Mouse (Mus musculus) midbrain, embryonic 14.5 days (tissue): ENCODE data around the gene Zfp280b. TPM values are rescaled to one million over a fixed set of nuclear protein-coding genes. Genes with fewer than 3 reads are reported as not detected.

ENCODE experiments used
- ATAC-seq: fragments of 200-750 bp; cut with Nextera tagmentation; 2 replicates; pipeline ENCODE4 v1.8.0; 2017; ENCODE audit warnings: moderate number of reproducible peaks, moderate library complexity; ENCODE audit not compliant: low FRiP score, low TSS enrichment
- DNase-seq: peaks from one replicate; pipeline ENCODE4 v3.0.0-alpha.2; 2015
- H3K27ac ChIP-seq: fragments of 300-500 bp; sonication (generic); replicated peaks from 2 replicates; pipeline ENCODE4 v1.5.1; 2014; ENCODE audit warnings: mild to moderate bottlenecking, low read depth, low read length, moderate library complexity
- H3K27me3 ChIP-seq: fragments of 300-500 bp; sonication (generic); 2 replicates; pipeline ENCODE4 v1.6.1; 2014; ENCODE audit warnings: low read length, control low read depth, mixed read lengths; ENCODE audit not compliant: control insufficient read depth, insufficient read depth
- H3K36me3 ChIP-seq: fragments of 300-500 bp; sonication (generic); 2 replicates; pipeline ENCODE4 v1.6.1; 2014; ENCODE audit warnings: low read length, control low read depth; ENCODE audit not compliant: control insufficient read depth, insufficient read depth
- H3K4me1 ChIP-seq: fragments of 300-500 bp; sonication (generic); 2 replicates; pipeline ENCODE4 v1.6.1; 2014; ENCODE audit warnings: mild to moderate bottlenecking, antibody characterized with exemption, low read length, control low read depth; ENCODE audit not compliant: control insufficient read depth, insufficient read depth
- H3K4me2 ChIP-seq: fragments of 300-500 bp; sonication (generic); 2 replicates; pipeline ENCODE4 v1.6.1; 2014; ENCODE audit warnings: mild to moderate bottlenecking, low read length, moderate library complexity
- H3K4me3 ChIP-seq: fragments of 300-500 bp; sonication (generic); replicated peaks from 2 replicates; pipeline ENCODE4 v1.5.1; 2014; ENCODE audit warnings: low read depth, low read length
- H3K9ac ChIP-seq: fragments of 300-500 bp; sonication (generic); replicated peaks from 2 replicates; pipeline ENCODE4 v1.6.1; 2014; ENCODE audit warnings: mild to moderate bottlenecking, low read length, moderate library complexity
- H3K9me3 ChIP-seq: fragments of 300-500 bp; sonication (generic); 2 replicates; pipeline ENCODE4 v1.6.1; 2016; ENCODE audit warnings: low read length, control low read depth, mixed read lengths; ENCODE audit not compliant: control insufficient read depth
- WGBS: fragments of 180-500 bp; shearing (Covaris S2); extraction: QIAGEN DNeasy Blood & Tissue Kit; methylation state at CpG from one replicate; pipeline ENCODE4 v1.1.7; 2014; 5-methylcytosine and 5-hydroxymethylcytosine counted together
- polyA plus RNA-seq: library from polyadenylated mRNA; unstranded; fragments of >200 nt; fragmentation: Nextera tagmentation; extraction: Ambion mirVana; gene quantifications from 2 replicates; pipeline ENCODE4 v1.2.1, GENCODE M21; 2014

Zfp280b gene
- polyA plus RNA-seq, 1 experiment from 2014 or later: 14.6 TPM

- WGBS: 69% methylated on average over 12 of the region's 12 CpGs
Observed at GRCm38 (mm10) chr10:76027127-76028015, 5.1 kb upstream of the Zfp280b start.

GRCm38 (mm10) chr10:76028016-76028366 is 4.5 kb upstream of the Zfp280b start:
- 12% methylated on average over 4 of the region's 4 CpGs for WGBS

More at GRCm38 (mm10) chr10:76027127-76028015, 5.1 kb upstream of the Zfp280b start:
- Histone ChIP-seq H3K4me2 (no peak overlapping the region), H3K27ac (no peak overlapping the region), H3K36me3 (no peaks in the 10 kb centered on the region), H3K4me1 (no peaks in the 10 kb centered on the region), H3K9ac (no peak overlapping the region), H3K4me3 (no peak overlapping the region), H3K9me3 (peaks cover 5% of the 10 kb centered on the region; the same call in 1 of the 2 replicates), H3K27me3 (no peaks in the 10 kb centered on the region)
- DNase-seq: no peak
- ATAC-seq: no peak

GRCm38 (mm10) chr10:76028396-76028795 is 4.1 kb upstream of the Zfp280b start:
- no peaks in the 10 kb centered on the region for H3K27me3 ChIP-seq
- H3K27ac ChIP-seq: no peak overlapping the region
- WGBS: 75% methylated on average over 9 of the region's 9 CpGs
- H3K36me3 ChIP-seq: no peaks in the 10 kb centered on the region
- H3K9ac ChIP-seq: no peak overlapping the region
- H3K9me3 ChIP-seq: peaks cover 5% of the 10 kb centered on the region; the same call in 1 of the 2 replicates
- H3K4me1 ChIP-seq: peaks cover 3% of the 10 kb centered on the region; the same call in 1 of the 2 replicates
- ATAC-seq (no peak), DNase-seq (no peak)
- H3K4me2 ChIP-seq: no peak overlapping the region
- no peak overlapping the region for H3K4me3 ChIP-seq

More at GRCm38 (mm10) chr10:76028016-76028366, 4.5 kb upstream of the Zfp280b start:
- no peak for ATAC-seq
- Histone ChIP-seq H3K9ac (no peak overlapping the region), H3K4me2 (no peak overlapping the region), H3K9me3 (peaks cover 5% of the 10 kb centered on the region; the same call in 1 of the 2 replicates), H3K4me1 (no peaks in the 10 kb centered on the region), H3K27ac (no peak overlapping the region), H3K4me3 (no peak overlapping the region), H3K27me3 (no peaks in the 10 kb centered on the region), H3K36me3 (no peaks in the 10 kb centered on the region)
- DNase-seq: no peak

GRCm38 (mm10) chr10:76029276-76029675 is 3.2 kb upstream of the Zfp280b start:
- Histone ChIP-seq H3K9ac (no peak overlapping the region), H3K4me2 (no peak overlapping the region), H3K36me3 (no peaks in the 10 kb centered on the region; the same call in 1 of the 2 replicates), H3K4me1 (peaks cover 5% of the 10 kb centered on the region; the same call in 1 of the 2 replicates), H3K9me3 (peaks cover 5% of the 10 kb centered on the region; the same call in 1 of the 2 replicates), H3K27me3 (no peaks in the 10 kb centered on the region), H3K27ac (no peak overlapping the region), H3K4me3 (no peak overlapping the region)
- no peak for DNase-seq
- ATAC-seq: no peak
- WGBS: 63% methylated on average over 5 of the region's 5 CpGs

GRCm38 (mm10) chr10:76030496-76030895 is 2.0 kb upstream of the Zfp280b start:
- DNase-seq: no peak
- WGBS: 63% methylated on average over 5 of the region's 5 CpGs
- Histone ChIP-seq H3K4me1 (peaks cover 5% of the 10 kb centered on the region; the same call in 1 of the 2 replicates), H3K27ac (no peak overlapping the region), H3K9ac (no peak overlapping the region), H3K27me3 (no peaks in the 10 kb centered on the region), H3K4me3 (no peak overlapping the region), H3K36me3 (no peaks in the 10 kb centered on the region; the same call in 1 of the 2 replicates), H3K9me3 (no peaks in the 10 kb centered on the region), H3K4me2 (no peak overlapping the region)
- ATAC-seq: no peak

- peak overlapping the region; percentile 91 for H3K4me3 ChIP-seq
- no peaks in the 10 kb centered on the region; the same call in 1 of the 2 replicates for H3K36me3 ChIP-seq
- peak overlapping the region; percentile 72 for H3K27ac ChIP-seq
- H3K9ac ChIP-seq: peak overlapping the region; percentile 94
- no peaks in the 10 kb centered on the region for H3K27me3 ChIP-seq
- WGBS: 56% methylated on average over 14 of the region's 14 CpGs
- ATAC-seq (peak; percentile 69), DNase-seq (no peak)
- H3K9me3 ChIP-seq: no peaks in the 10 kb centered on the region
- H3K4me1 ChIP-seq: peaks cover 5% of the 10 kb centered on the region; the same call in 1 of the 2 replicates
- H3K4me2 ChIP-seq: peak overlapping the region; percentile 81
Observed at GRCm38 (mm10) chr10:76031511-76032401, 694 bp upstream of the Zfp280b start.

- no peak for DNase-seq
- Histone ChIP-seq H3K36me3 (peaks cover 7% of the 10 kb centered on the region), H3K9me3 (no peaks in the 10 kb centered on the region), H3K4me2 (peak overlapping the region; percentile 81), H3K27ac (no peak overlapping the region; the same call in 1 of the 2 replicates), H3K27me3 (no peaks in the 10 kb centered on the region), H3K4me3 (peak overlapping the region; percentile 91), H3K4me1 (peaks cover 5% of the 10 kb centered on the region; the same call in 1 of the 2 replicates), H3K9ac (peak overlapping the region; percentile 94)
- ATAC-seq: no peak
- WGBS: 19% methylated on average over 7 of the region's 7 CpGs
Observed at GRCm38 (mm10) chr10:76033119-76033455, 637 bp downstream of the Zfp280b start.

- Histone ChIP-seq H3K4me3 (no peak overlapping the region), H3K9me3 (no peaks in the 10 kb centered on the region), H3K9ac (no peak overlapping the region), H3K27me3 (no peaks in the 10 kb centered on the region), H3K4me2 (no peak overlapping the region), H3K36me3 (peaks cover 17% of the 10 kb centered on the region), H3K27ac (no peak overlapping the region), H3K4me1 (peaks cover 5% of the 10 kb centered on the region; the same call in 1 of the 2 replicates)
- DNase-seq (no peak), ATAC-seq (no peak)
- 97% methylated on average over 8 of the region's 8 CpGs for WGBS
Observed at GRCm38 (mm10) chr10:76034001-76034600, 1.7 kb downstream of the Zfp280b start.
